Mouse (Mus musculus) forebrain, embryonic 14.5 days (tissue): ENCODE measurements around the gene Scamp2. TPM values are rescaled to one million over a fixed set of nuclear protein-coding genes. Genes with fewer than 3 reads are reported as not detected.

Experiments used
- ATAC-seq: fragments of 200-750 bp; cut with Nextera tagmentation; 2 replicates; pipeline ENCODE4 v1.8.0; 2017; ENCODE audit warnings: mild to moderate bottlenecking, moderate library complexity
- DNase-seq: peaks from one replicate; pipeline ENCODE4 v3.0.0-alpha.2; 2015; ENCODE audit warnings: low spot score
- H3K27ac ChIP-seq: fragments of 300-500 bp; sonication (generic); 2 replicates; pipeline ENCODE4 v1.5.1; 2014; ENCODE audit warnings: low read depth, mild to moderate bottlenecking, control low read depth, low read length, moderate library complexity
- H3K27me3 ChIP-seq: fragments of 300-500 bp; sonication (generic); replicated peaks from 2 replicates; pipeline ENCODE4 v1.6.1; 2014; ENCODE audit warnings: low read length, control low read depth, mixed read lengths; ENCODE audit not compliant: control insufficient read depth, insufficient read depth
- H3K36me3 ChIP-seq: fragments of 300-500 bp; sonication (generic); 2 replicates; pipeline ENCODE4 v1.6.1; 2014; ENCODE audit warnings: low read length, control low read depth; ENCODE audit not compliant: control insufficient read depth, insufficient read depth
- H3K4me1 ChIP-seq: fragments of 300-500 bp; sonication (generic); 2 replicates; pipeline ENCODE4 v1.6.1; 2014; ENCODE audit warnings: antibody characterized with exemption, low read length, control low read depth; ENCODE audit not compliant: control insufficient read depth, insufficient read depth
- H3K4me2 ChIP-seq: fragments of 300-500 bp; sonication (generic); 2 replicates; pipeline ENCODE4 v1.6.1; 2014; ENCODE audit warnings: mild to moderate bottlenecking, control low read depth, low read length
- H3K4me3 ChIP-seq: fragments of 300-500 bp; sonication (generic); 2 replicates; pipeline ENCODE4 v1.5.1; 2014; ENCODE audit warnings: low read depth, low read length, control low read depth
- H3K9ac ChIP-seq: fragments of 300-500 bp; sonication (generic); 2 replicates; pipeline ENCODE4 v1.6.1; 2014; ENCODE audit warnings: mild to moderate bottlenecking, low read length, control low read depth, moderate library complexity
- H3K9me3 ChIP-seq: fragments of 300-500 bp; sonication (generic); replicated peaks from 2 replicates; pipeline ENCODE4 v1.6.1; 2016; ENCODE audit warnings: low read length, control low read depth, mixed read lengths; ENCODE audit not compliant: control insufficient read depth
- WGBS: fragments of 180-500 bp; shearing (Covaris S2); extraction: QIAGEN DNeasy Blood & Tissue Kit; methylation state at CpG from one replicate; pipeline ENCODE4 v1.1.7; 2014; 5-methylcytosine and 5-hydroxymethylcytosine counted together
- polyA plus RNA-seq: library from polyadenylated mRNA; unstranded; fragments of >200 nt; fragmentation: Nextera tagmentation; extraction: Ambion mirVana; gene quantifications from 2 replicates; pipeline ENCODE4 v1.2.1, GENCODE M21; 2014

Gene Scamp2
- polyA plus RNA-seq, 1 experiment from 2014 or later: 55.5 TPM

GRCm38 (mm10) chr9:57637741-57638322 is 77.1 kb downstream of the Scamp2 start:
- no peaks in the 10 kb centered on the region for H3K9me3 ChIP-seq
- no peaks in the 10 kb centered on the region for H3K27me3 ChIP-seq
- H3K4me2 ChIP-seq: no peak overlapping the region
- no peak overlapping the region for H3K9ac ChIP-seq
- peaks cover 29% of the 10 kb centered on the region for H3K36me3 ChIP-seq
- 57% methylated on average over 6 of the region's 6 CpGs for WGBS
- H3K4me3 ChIP-seq: no peak overlapping the region
- no peak for ATAC-seq
- no peak for DNase-seq
- 0 out of 2 replicates have a peak overlapping the region, but pooled peaks have one; percentile 27 for H3K27ac ChIP-seq
- peaks cover 33% of the 10 kb centered on the region for H3K4me1 ChIP-seq

Other genes with a start within 250 kb of the Scamp2 start
- gene Ppcdc, start 120.8 kb upstream of the Scamp2 start, polyA plus RNA-seq: 19.2 and 21.0 TPM in 2 replicates
- 73.9 and 91.1 TPM in 2 replicates for gene Scamp5, start 92.9 kb upstream of the Scamp2 start, polyA plus RNA-seq
- gene Rpp25, start 56.9 kb upstream of the Scamp2 start, polyA plus RNA-seq: 18.5 and 20.4 TPM in 2 replicates
- gene Cox5a, start 39.7 kb upstream of the Scamp2 start, polyA plus RNA-seq: 791 and 827 TPM in 2 replicates
- 20.4 and 23.6 TPM in 2 replicates for gene Fam219b, start 23.4 kb upstream of the Scamp2 start, polyA plus RNA-seq
- 46.1 and 47.5 TPM in 2 replicates for gene Mpi, start 8.2 kb upstream of the Scamp2 start, polyA plus RNA-seq
- 5.2 and 10.8 TPM in 2 replicates for gene Ulk3, start 28.5 kb downstream of the Scamp2 start, polyA plus RNA-seq
- 0.34 and 0.36 TPM in 2 replicates for gene Cplx3, start 45.3 kb downstream of the Scamp2 start, polyA plus RNA-seq
- not detected in 2 replicates for gene Lman1l, start 59.8 kb downstream of the Scamp2 start, polyA plus RNA-seq
- gene Csk, start 92.7 kb downstream of the Scamp2 start, polyA plus RNA-seq: 29.2 and 29.3 TPM in 2 replicates
- gene Cyp1a2, start 122.8 kb downstream of the Scamp2 start, polyA plus RNA-seq: not detected in 2 replicates
- 0.19 TPM in 1 of 2 replicates, not detected in the other for gene Cyp1a1, start 127.0 kb downstream of the Scamp2 start, polyA plus RNA-seq
- 27.5 and 28.9 TPM in 2 replicates for gene Edc3, start 147.6 kb downstream of the Scamp2 start, polyA plus RNA-seq
- gene Clk3, start 204.9 kb downstream of the Scamp2 start, polyA plus RNA-seq: 92.3 and 94.9 TPM in 2 replicates